Mouse (Mus musculus) spleen, adult 2 months (tissue): ENCODE measurements at regions not wholly inside any gene's neighbourhood (a gene's known extent, or its start where the extent isn't known, plus 50 kb on each side); places are given as distances from the start of the nearest gene placed in this dataset.

Source experiments
- CTCF ChIP-seq: fragments of 200-500 bp; IDR thresholded peaks from 2 replicates; pipeline ENCODE4 v1.5.1; 2011; ENCODE audit warnings: mild to moderate bottlenecking, inconsistent platforms; ENCODE audit not compliant: insufficient read depth, insufficient read length, insufficient replicate concordance; ENCODE audit errors: extremely low read depth
- POLR2A ChIP-seq: fragments of 200-500 bp; IDR thresholded peaks from 2 replicates; pipeline ENCODE4 v1.6.1; 2011; ENCODE audit warnings: low read depth, low read length, inconsistent platforms

DNA sequence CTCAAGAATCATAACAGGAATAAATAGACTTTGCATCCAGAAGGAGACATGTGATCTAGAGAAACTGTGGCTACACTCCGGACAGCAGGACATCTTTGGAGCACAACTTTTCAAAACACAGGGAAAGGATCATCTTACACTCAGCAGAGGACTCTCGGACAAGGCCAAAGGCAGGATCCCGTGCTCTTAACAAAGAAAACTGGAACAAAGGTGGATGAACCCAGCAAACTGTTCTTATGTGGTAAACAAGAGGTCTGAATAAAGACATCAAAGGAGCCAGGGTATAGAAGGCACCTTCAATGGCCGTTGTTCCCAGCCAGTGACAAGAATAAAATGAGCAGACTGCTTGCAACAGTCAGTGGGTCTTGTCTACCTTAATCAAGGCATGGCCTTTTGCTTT is 160.3 kb downstream of the Tex36 start:
- no peak for TF ChIP-seq CTCF
- no peak for TF ChIP-seq POLR2A
